Mouse (Mus musculus): ENCODE measurements around the gene Ccdc167. TPM values are rescaled to one million over a fixed set of nuclear protein-coding genes. Genes with fewer than 3 reads are reported as not detected.

Gene Ccdc167
- polyA plus RNA-seq, 1 experiment, result 14.7 TPM

- H3K4me1 ChIP-seq (ENCODE audit: control insufficient read depth, insufficient read depth, low read length), result peaks cover 2% of the 10 kb centered on the region; the same call in 1 of the 2 replicates
- H3K4me3 ChIP-seq (ENCODE audit: insufficient read depth, low read length), result no peak overlapping the region
- TF ChIP-seq CTCF (IDR thresholded peaks at IDR 0.05; ENCODE audit: extremely low read depth, insufficient read depth, low read length), result no peak
- no peak for TF ChIP-seq POLR2A (IDR thresholded peaks at IDR 0.05; ENCODE audit: extremely low read depth, insufficient read depth, low read length)
- no peak overlapping the region for H3K27ac ChIP-seq (ENCODE audit: insufficient read depth, low read length)
Measured at GRCm38 (mm10) chr17:29737849-29738804, 21.3 kb upstream of the Ccdc167 start.

GRCm38 (mm10) chr17:29736448-29737014, 19.7 kb upstream of the Ccdc167 start:
- peaks cover 2% of the 10 kb centered on the region; the same call in 1 of the 2 replicates for H3K4me1 ChIP-seq (ENCODE audit: control insufficient read depth, insufficient read depth, low read length)
- H3K4me3 ChIP-seq (ENCODE audit: insufficient read depth, low read length), result no peak overlapping the region
- H3K27ac ChIP-seq (ENCODE audit: insufficient read depth, low read length), result no peak overlapping the region
- TF ChIP-seq CTCF (IDR thresholded peaks at IDR 0.05; ENCODE audit: extremely low read depth, insufficient read depth, low read length) (no peak), POLR2A (IDR thresholded peaks at IDR 0.05; ENCODE audit: extremely low read depth, insufficient read depth, low read length) (no peak)

GRCm38 (mm10) chr17:29732522-29732921, 15.7 kb upstream of the Ccdc167 start:
- H3K4me1 ChIP-seq (ENCODE audit: control insufficient read depth, insufficient read depth, low read length), result no peaks in the 10 kb centered on the region
- no peak overlapping the region for H3K27ac ChIP-seq (ENCODE audit: insufficient read depth, low read length)
- TF ChIP-seq CTCF (IDR thresholded peaks at IDR 0.05; ENCODE audit: extremely low read depth, insufficient read depth, low read length), result no peak
- TF ChIP-seq POLR2A (IDR thresholded peaks at IDR 0.05; ENCODE audit: extremely low read depth, insufficient read depth, low read length), result no peak
- H3K4me3 ChIP-seq (ENCODE audit: insufficient read depth, low read length), result no peak overlapping the region

- Histone ChIP-seq H3K4me3 (ENCODE audit: insufficient read depth, low read length) (no peak overlapping the region), H3K27ac (ENCODE audit: insufficient read depth, low read length) (no peak overlapping the region), H3K4me1 (ENCODE audit: control insufficient read depth, insufficient read depth, low read length) (no peaks in the 10 kb centered on the region)
- no peak for TF ChIP-seq CTCF (IDR thresholded peaks at IDR 0.05; ENCODE audit: extremely low read depth, insufficient read depth, low read length)
- no peak for TF ChIP-seq POLR2A (IDR thresholded peaks at IDR 0.05; ENCODE audit: extremely low read depth, insufficient read depth, low read length)
Measured at GRCm38 (mm10) chr17:29731953-29732325, 15.1 kb upstream of the Ccdc167 start.

GRCm38 (mm10) chr17:29731266-29731952, 14.6 kb upstream of the Ccdc167 start:
- no peak overlapping the region for H3K27ac ChIP-seq (ENCODE audit: insufficient read depth, low read length)
- TF ChIP-seq POLR2A (IDR thresholded peaks at IDR 0.05; ENCODE audit: extremely low read depth, insufficient read depth, low read length), result no peak
- no peak for TF ChIP-seq CTCF (IDR thresholded peaks at IDR 0.05; ENCODE audit: extremely low read depth, insufficient read depth, low read length)

GRCm38 (mm10) chr17:29730510-29731265, 13.8 kb upstream of the Ccdc167 start:
- TF ChIP-seq POLR2A (IDR thresholded peaks at IDR 0.05; ENCODE audit: extremely low read depth, insufficient read depth, low read length) (no peak), CTCF (IDR thresholded peaks at IDR 0.05; ENCODE audit: extremely low read depth, insufficient read depth, low read length) (no peak)
- H3K27ac ChIP-seq (ENCODE audit: insufficient read depth, low read length), result no peak overlapping the region
- H3K4me1 ChIP-seq (ENCODE audit: control insufficient read depth, insufficient read depth, low read length), result no peaks in the 10 kb centered on the region
- H3K4me3 ChIP-seq (ENCODE audit: insufficient read depth, low read length), result no peak overlapping the region

More at GRCm38 (mm10) chr17:29731266-29731952, 14.6 kb upstream of the Ccdc167 start:
- Histone ChIP-seq H3K4me1 (ENCODE audit: control insufficient read depth, insufficient read depth, low read length) (no peaks in the 10 kb centered on the region), H3K4me3 (ENCODE audit: insufficient read depth, low read length) (no peak overlapping the region)

- Histone ChIP-seq H3K4me1 (ENCODE audit: control insufficient read depth, insufficient read depth, low read length) (no peaks in the 10 kb centered on the region), H3K27ac (ENCODE audit: insufficient read depth, low read length) (no peak overlapping the region), H3K4me3 (ENCODE audit: insufficient read depth, low read length) (no peak overlapping the region)
- TF ChIP-seq POLR2A (IDR thresholded peaks at IDR 0.05; ENCODE audit: extremely low read depth, insufficient read depth, low read length), result no peak
- TF ChIP-seq CTCF (IDR thresholded peaks at IDR 0.05; ENCODE audit: extremely low read depth, insufficient read depth, low read length), result no peak
Measured at GRCm38 (mm10) chr17:29728082-29728481, 11.2 kb upstream of the Ccdc167 start.

GRCm38 (mm10) chr17:29725027-29725620, 8.3 kb upstream of the Ccdc167 start:
- TF ChIP-seq CTCF (IDR thresholded peaks at IDR 0.05; ENCODE audit: extremely low read depth, insufficient read depth, low read length), result no peak
- no peak for TF ChIP-seq POLR2A (IDR thresholded peaks at IDR 0.05; ENCODE audit: extremely low read depth, insufficient read depth, low read length)
- Histone ChIP-seq H3K4me3 (ENCODE audit: insufficient read depth, low read length) (no peak overlapping the region), H3K4me1 (ENCODE audit: control insufficient read depth, insufficient read depth, low read length) (no peaks in the 10 kb centered on the region), H3K27ac (ENCODE audit: insufficient read depth, low read length) (no peak overlapping the region)

Data from cortical plate, adult 2 months (tissue).